8 mouse cellular contexts compared by ENCODE assay signal in genomic region chr14:78731852-78732616, GRCm38 (mm10). TPM values are rescaled to one million over a fixed set of nuclear protein-coding genes. Genes with fewer than 3 reads are reported as not detected.
A peak's percentile ranks its signal among the peaks of the same experiment; 100 is the strongest.
DNase-seq lines count a peak whose midpoint lies in the region; ATAC-seq lines count a peak whose summit lies in the region.

No protein-coding gene starts in this region.

- no peaks in the 10 kb centered on the region for H3K36me3 ChIP-seq in forebrain, embryonic 10.5 days (replicated peaks)
- no peaks in the 10 kb centered on the region for H3K36me3 ChIP-seq in midbrain, embryonic 10.5 days

- WGBS in forebrain, embryonic 10.5 days, result under 1% methylated on average over 70 of the region's 90 CpGs
- under 1% methylated on average over 88 of the region's 90 CpGs for WGBS in large intestine, adult 2 months
- WGBS in midbrain, embryonic 10.5 days, result 1% methylated on average over 66 of the region's 90 CpGs

- peak; percentile 31 for DNase-seq in CD4-positive, CD25-positive, alpha-beta regulatory T cell, adult 2 months (ENCODE audit: low read depth, low spot score)
- peak; percentile 50 for DNase-seq in adrenal gland, postnatal 25 days
- DNase-seq in forebrain, embryonic 10.5 days (ENCODE audit: extremely low spot score, low spot score), result peak; percentile 42
- DNase-seq in heart, postnatal 25 days (ENCODE audit: low spot score), result peak; percentile 54
- peak; percentile 53 for DNase-seq in large intestine, adult 2 months (ENCODE audit: low read depth, low spot score)
- peak; percentile 62 for DNase-seq in midbrain, embryonic 10.5 days (ENCODE audit: low spot score)
- DNase-seq in thymus, postnatal 10 days (ENCODE audit: low spot score in 2 of 2), result peak; percentile 7

- peak overlapping the region; percentile 91 for H3K27ac ChIP-seq in forebrain, embryonic 10.5 days
- peak overlapping the region; percentile 92 for H3K27ac ChIP-seq in midbrain, embryonic 10.5 days (replicated peaks)

- no peak for ATAC-seq in CD4-positive, CD25-positive, alpha-beta regulatory T cell, adult 4 months

- intact Hi-C loops in heart, postnatal 25 days (cut with DNase I), result loop anchor here (1.0 to 5.0 kb wide), 2 partner anchors 55 to 117 kb away; partner anchors contain the start of gene Vwa8

- no peaks in the 10 kb centered on the region for H3K9me3 ChIP-seq in forebrain, embryonic 10.5 days
- H3K9me3 ChIP-seq in midbrain, embryonic 10.5 days (replicated peaks), result no peaks in the 10 kb centered on the region

- H3K27me3 ChIP-seq in forebrain, embryonic 10.5 days (ENCODE audit: poor library complexity, severe bottlenecking), result peaks cover 85% of the 10 kb centered on the region
- peaks cover 80% of the 10 kb centered on the region for H3K27me3 ChIP-seq in midbrain, embryonic 10.5 days (ENCODE audit: low read depth, poor library complexity, severe bottlenecking)

- peaks cover 30% of the 10 kb centered on the region for H3K4me1 ChIP-seq in forebrain, embryonic 10.5 days
- peaks cover 34% of the 10 kb centered on the region for H3K4me1 ChIP-seq in midbrain, embryonic 10.5 days

- H3K4me3 ChIP-seq in forebrain, embryonic 10.5 days, result peak overlapping the region; percentile 79
- peak overlapping the region; percentile 82 for H3K4me3 ChIP-seq in midbrain, embryonic 10.5 days

RNA-seq across cellular contexts. Expression of gene Dgkh, which starts 0.5 kb away (rescaled TPM):
- polyA plus RNA-seq in CD4-positive, CD25-positive, alpha-beta regulatory T cell, adult 4 months (2017; shearing (Covaris generic)), result 1 to 10 TPM; 2.6 to 3.0 TPM
- total RNA-seq in adrenal gland, postnatal 25 days (2021), result 7.8 and 9.6 TPM in 2 replicates
- polyA plus RNA-seq in forebrain, embryonic 10.5 days (2016; fragmentation: Nextera tagmentation; extraction: Ambion mirVana), result 0.68 and 0.98 TPM in 2 replicates
- total RNA-seq in heart, postnatal 25 days (2021), result 1 to 10 TPM; 6.1 to 7.8 TPM
- polyA plus RNA-seq in large intestine, adult 2 months (2012; rRNA removed), result 0.38 and 0.81 TPM in 2 replicates
- polyA plus RNA-seq in midbrain, embryonic 10.5 days (2016; fragmentation: Nextera tagmentation; extraction: Ambion mirVana), result 0.71 and 0.73 TPM in 2 replicates

Comparison
In these comparisons a context has a peak if more than half of its experiments do, and no peak if none do; other contexts are left out.
1. DNase-seq: peak in every context shown above with its lines; median percentile 62 in midbrain, embryonic 10.5 days; 54 in heart, postnatal 25 days; 53 in large intestine, adult 2 months; 50 in adrenal gland, postnatal 25 days; 42 in forebrain, embryonic 10.5 days; 31 in CD4-positive, CD25-positive, alpha-beta regulatory T cell, adult 2 months; 7 in thymus, postnatal 10 days.